Mouse (Mus musculus) lung, embryonic 16.5 days (tissue): ENCODE measurements at regions not wholly inside any gene's neighbourhood (a gene's known extent, or its start where the extent isn't known, plus 50 kb on each side); places are given as distances from the start of the nearest gene placed in this dataset.
"Not testable (repeated sequence)": the region's sequence is repeated elsewhere in the genome, so short reads cannot be mapped to it uniquely, and the experiment has no call there.

ENCODE experiments used
- ATAC-seq: fragments of 200-750 bp; cut with Nextera tagmentation; 2 replicates; pipeline ENCODE4 v1.8.0; 2017; ENCODE audit warnings: low read depth, mild to moderate bottlenecking, moderate library complexity
- H3K27ac ChIP-seq: fragments of 300-500 bp; sonication (generic); 2 replicates; pipeline ENCODE4 v1.5.1; 2014; ENCODE audit warnings: mild to moderate bottlenecking, control low read depth, low read length
- H3K27me3 ChIP-seq: fragments of 300-500 bp; sonication (generic); 2 replicates; pipeline ENCODE4 v1.6.1; 2014; ENCODE audit warnings: low read depth, low read length, mixed read lengths; ENCODE audit not compliant: control insufficient read depth, insufficient read depth
- H3K36me3 ChIP-seq: fragments of 300-500 bp; sonication (generic); 2 replicates; pipeline ENCODE4 v1.6.1; 2014; ENCODE audit warnings: low read length; ENCODE audit not compliant: control insufficient read depth, insufficient read depth
- H3K4me1 ChIP-seq: fragments of 300-500 bp; sonication (generic); replicated peaks from 2 replicates; pipeline ENCODE4 v1.6.1; 2014; ENCODE audit warnings: low read length, mixed read lengths; ENCODE audit not compliant: control insufficient read depth, insufficient read depth
- H3K4me2 ChIP-seq: fragments of 300-500 bp; sonication (generic); 2 replicates; pipeline ENCODE4 v1.6.1; 2014; ENCODE audit warnings: low read depth, low read length, control low read depth
- H3K4me3 ChIP-seq: fragments of 300-500 bp; sonication (generic); 2 replicates; pipeline ENCODE4 v1.5.1; 2014; ENCODE audit warnings: mild to moderate bottlenecking, low read length, control low read depth
- H3K9ac ChIP-seq: fragments of 300-500 bp; sonication (generic); 2 replicates; pipeline ENCODE4 v1.6.1; 2014; ENCODE audit warnings: low read length, control low read depth
- H3K9me3 ChIP-seq: fragments of 300-500 bp; sonication (generic); 2 replicates; pipeline ENCODE4 v1.6.1; 2016; ENCODE audit warnings: low read length; ENCODE audit not compliant: control insufficient read depth
- WGBS: fragments of 180-500 bp; shearing (Covaris S2); extraction: QIAGEN DNeasy Blood & Tissue Kit; methylation state at CpG from one replicate; pipeline ENCODE4 v1.1.7; 2014; 5-methylcytosine and 5-hydroxymethylcytosine counted together

- Histone ChIP-seq H3K9me3 (peaks cover 5% of the 10 kb centered on the region), H3K4me2 (no peak overlapping the region), H3K36me3 (no peaks in the 10 kb centered on the region), H3K4me3 (no peak overlapping the region), H3K9ac (no peak overlapping the region), H3K4me1 (no peaks in the 10 kb centered on the region), H3K27me3 (no peaks in the 10 kb centered on the region), H3K27ac (no peak overlapping the region)
- ATAC-seq, result no peak
- 74% methylated on average over 6 of the region's 6 CpGs for WGBS
Observed at GRCm38 (mm10) chr5:134046086-134046485, 53.4 kb upstream of the Castor2 start.

- H3K9ac ChIP-seq, H3K27ac ChIP-seq: not testable (repeated sequence)
- 61% methylated on average over 1 of the region's 2 CpGs for WGBS
Observed at GRCm38 (mm10) chr5:134042938-134043337, 56.6 kb upstream of the Castor2 start.

GRCm38 (mm10) chr5:134027316-134027966, 72.1 kb upstream of the Castor2 start:
- Histone ChIP-seq H3K36me3 (no peaks in the 10 kb centered on the region), H3K4me2 (no peak overlapping the region), H3K27ac (no peak overlapping the region), H3K9ac (no peak overlapping the region), H3K4me1 (no peaks in the 10 kb centered on the region; the same call in 1 of the 2 replicates), H3K27me3 (no peaks in the 10 kb centered on the region), H3K4me3 (no peak overlapping the region), H3K9me3 (no peaks in the 10 kb centered on the region)
- ATAC-seq, result no peak
- 44% methylated on average over 11 of the region's 11 CpGs for WGBS

More at GRCm38 (mm10) chr5:134042938-134043337, 56.6 kb upstream of the Castor2 start:
- H3K27me3 ChIP-seq, H3K4me2 ChIP-seq, H3K9me3 ChIP-seq, H3K4me3 ChIP-seq, ATAC-seq, H3K36me3 ChIP-seq, H3K4me1 ChIP-seq: not testable (repeated sequence)

GRCm38 (mm10) chr5:134019651-134020432, 79.7 kb upstream of the Castor2 start:
- peaks cover 2% of the 10 kb centered on the region; the same call in 1 of the 2 replicates for H3K4me1 ChIP-seq

GRCm38 (mm10) chr5:134014257-134015163, 85.0 kb upstream of the Castor2 start:
- Histone ChIP-seq H3K4me2 (no peak overlapping the region), H3K27me3 (no peaks in the 10 kb centered on the region), H3K4me1 (peaks cover 5% of the 10 kb centered on the region), H3K36me3 (no peaks in the 10 kb centered on the region), H3K4me3 (no peak overlapping the region), H3K9me3 (no peaks in the 10 kb centered on the region), H3K27ac (peak overlapping the region; percentile 77), H3K9ac (no peak overlapping the region)
- WGBS, result 17% methylated on average over 13 of the region's 13 CpGs
- peak; percentile 95 for ATAC-seq

More at GRCm38 (mm10) chr5:134019651-134020432, 79.7 kb upstream of the Castor2 start:
- Histone ChIP-seq H3K36me3 (no peaks in the 10 kb centered on the region), H3K9me3 (no peaks in the 10 kb centered on the region), H3K27me3 (no peaks in the 10 kb centered on the region), H3K27ac (no peak overlapping the region), H3K4me2 (no peak overlapping the region), H3K9ac (no peak overlapping the region), H3K4me3 (no peak overlapping the region)
- WGBS, result 82% methylated on average over 13 of the region's 13 CpGs
- no peak for ATAC-seq

GRCm38 (mm10) chr5:134013206-134013605, 86.3 kb upstream of the Castor2 start:
- H3K4me1 ChIP-seq, result peaks cover 5% of the 10 kb centered on the region
- H3K27me3 ChIP-seq, result peaks cover 2% of the 10 kb centered on the region; the same call in 1 of the 2 replicates
- no peak for ATAC-seq
- 81% methylated on average over 8 of the region's 8 CpGs for WGBS
- H3K4me2 ChIP-seq, result no peak overlapping the region
- H3K36me3 ChIP-seq, result no peaks in the 10 kb centered on the region
- no peak overlapping the region for H3K9ac ChIP-seq
- H3K9me3 ChIP-seq, result no peaks in the 10 kb centered on the region
- no peak overlapping the region for H3K4me3 ChIP-seq
- peak overlapping the region; percentile 77 for H3K27ac ChIP-seq

- peaks cover 9% of the 10 kb centered on the region for H3K4me1 ChIP-seq
- no peak overlapping the region for H3K9ac ChIP-seq
- H3K27me3 ChIP-seq, result peaks cover 2% of the 10 kb centered on the region; the same call in 1 of the 2 replicates
- no peak overlapping the region for H3K4me2 ChIP-seq
- 73% methylated on average over 14 of the region's 14 CpGs for WGBS
- ATAC-seq, result no peak
- H3K36me3 ChIP-seq, result no peaks in the 10 kb centered on the region
- no peak overlapping the region for H3K27ac ChIP-seq
- no peak overlapping the region for H3K4me3 ChIP-seq
- H3K9me3 ChIP-seq, result no peaks in the 10 kb centered on the region
Observed at GRCm38 (mm10) chr5:134009843-134010242, 89.7 kb upstream of the Castor2 start.

GRCm38 (mm10) chr5:134007127-134007771, 92.3 kb upstream of the Castor2 start:
- H3K4me2 ChIP-seq, result no peak overlapping the region
- H3K27ac ChIP-seq, result no peak overlapping the region
- no peak overlapping the region for H3K4me3 ChIP-seq
- no peaks in the 10 kb centered on the region for H3K9me3 ChIP-seq
- H3K9ac ChIP-seq, result no peak overlapping the region
- 11% methylated on average over 3 of the region's 3 CpGs for WGBS
- peaks cover 2% of the 10 kb centered on the region; the same call in 1 of the 2 replicates for H3K27me3 ChIP-seq
- no peaks in the 10 kb centered on the region for H3K36me3 ChIP-seq
- peak; percentile 68 for ATAC-seq
- H3K4me1 ChIP-seq, result peaks cover 6% of the 10 kb centered on the region; the same call in 1 of the 2 replicates
